Mouse (Mus musculus) G1E (cell line): ENCODE measurements around the gene Mras.

Experiments
- CTCF ChIP-seq: IDR thresholded peaks from 2 replicates; pipeline ENCODE4 v1.5.1; 2012; ENCODE audit warnings: low read depth, low read length, inconsistent platforms, mixed read lengths
- GATA1 ChIP-seq: IDR thresholded peaks from 2 replicates; pipeline ENCODE4 v1.6.1; 2012; ENCODE audit warnings: borderline replicate concordance, low read length, inconsistent platforms, mixed read lengths
- GATA2 ChIP-seq: IDR thresholded peaks from 2 replicates; pipeline ENCODE4 v1.6.1; 2012; ENCODE audit warnings: low read depth, low read length, inconsistent platforms, borderline replicate concordance
- POLR2AphosphoS5 ChIP-seq: IDR thresholded peaks from 2 replicates; pipeline ENCODE4 v1.6.1; 2012; ENCODE audit warnings: low read depth, low read length, inconsistent platforms; ENCODE audit not compliant: insufficient replicate concordance

DNA sequence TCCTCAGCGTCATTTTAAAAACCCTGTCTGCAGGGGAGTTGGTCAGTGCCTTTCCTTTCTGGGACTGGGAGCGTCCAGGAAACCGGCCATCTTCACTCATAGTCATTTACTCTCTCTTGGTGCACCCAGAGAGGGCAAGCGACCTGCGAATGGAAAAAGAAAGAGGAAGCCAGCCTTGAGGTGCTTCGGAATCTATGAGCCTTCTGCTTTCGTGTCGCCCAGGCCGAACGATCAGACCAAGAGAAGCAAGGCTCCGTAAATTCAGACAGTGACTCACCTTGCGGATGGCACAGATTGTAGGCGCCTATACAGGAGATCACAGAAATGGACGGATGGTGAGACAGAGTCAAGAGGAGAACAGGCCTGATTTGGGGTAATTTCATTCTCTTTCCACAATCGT is 78.2 kb downstream of the Mras start:
- TF ChIP-seq CTCF (no peak), GATA2 (no peak), POLR2AphosphoS5 (no peak), GATA1 (no peak)
